Mouse (Mus musculus): ENCODE measurements around the gene Trpc2. TPM values are rescaled to one million over a fixed set of nuclear protein-coding genes. Genes with fewer than 3 reads are reported as not detected.

The Trpc2 gene
- polyA plus RNA-seq, 1 experiment: 3.4 TPM

DNA sequence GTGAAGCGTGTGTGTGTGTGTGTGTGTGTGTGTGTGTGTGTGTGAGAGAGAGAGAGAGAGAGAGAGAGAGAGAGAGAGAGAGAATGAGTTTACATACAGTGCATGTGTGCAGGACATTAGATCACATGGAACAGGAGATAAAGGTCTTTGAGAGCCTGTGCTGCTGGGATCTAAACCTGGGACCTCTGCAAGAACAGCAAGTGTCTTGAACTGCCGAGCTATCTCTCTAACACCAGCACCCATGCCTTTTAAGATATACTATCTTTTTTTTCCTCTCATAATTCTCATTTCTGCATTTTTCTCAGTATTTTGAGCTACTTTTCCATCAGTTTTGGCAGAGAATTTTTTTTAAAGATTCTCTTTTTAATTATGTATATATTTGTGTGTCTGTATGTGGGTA is 20.6 kb downstream of the Trpc2 start:
- TF ChIP-seq POLR2A (IDR thresholded peaks at IDR 0.05; ENCODE audit: borderline replicate concordance, extremely low read depth, insufficient read depth, insufficient read length, poor library complexity, severe bottlenecking): no peak
- no peak for TF ChIP-seq CTCF (IDR thresholded peaks at IDR 0.05; ENCODE audit: borderline replicate concordance, extremely low read depth, insufficient read depth, insufficient read length)
- no peak for DNase-seq (ENCODE audit: low read depth)

DNA sequence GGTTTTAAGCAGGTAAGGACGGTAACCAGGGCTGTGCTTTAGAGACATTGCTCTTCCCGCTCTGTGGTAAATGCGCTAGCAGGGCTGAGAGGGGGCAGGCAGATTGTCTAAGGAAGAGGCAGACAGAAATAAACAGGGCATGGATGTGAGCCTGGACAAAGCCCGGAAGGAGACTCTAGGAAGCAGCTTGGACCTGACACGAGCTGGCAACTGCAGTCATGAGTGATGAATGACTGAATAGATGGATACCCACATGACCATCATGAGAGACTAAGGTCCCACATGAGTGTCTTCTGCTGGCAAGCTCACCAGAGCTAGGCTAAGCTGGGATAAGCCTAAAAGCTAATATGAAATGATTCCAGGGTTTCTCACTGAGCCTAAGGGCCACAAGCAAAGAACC is 21.2 kb downstream of the Trpc2 start:
- DNase-seq (ENCODE audit: low read depth): no peak
- TF ChIP-seq CTCF (IDR thresholded peaks at IDR 0.05; ENCODE audit: borderline replicate concordance, extremely low read depth, insufficient read depth, insufficient read length) (no peak), POLR2A (IDR thresholded peaks at IDR 0.05; ENCODE audit: borderline replicate concordance, extremely low read depth, insufficient read depth, insufficient read length, poor library complexity, severe bottlenecking) (no peak)

- peak; percentile 27 for DNase-seq (ENCODE audit: low read depth)
- TF ChIP-seq POLR2A (IDR thresholded peaks at IDR 0.05; ENCODE audit: borderline replicate concordance, extremely low read depth, insufficient read depth, insufficient read length, poor library complexity, severe bottlenecking): no peak
- no peak for TF ChIP-seq CTCF (IDR thresholded peaks at IDR 0.05; ENCODE audit: borderline replicate concordance, extremely low read depth, insufficient read depth, insufficient read length)
Observed at GRCm38 (mm10) chr7:102106700-102107141, 23.8 kb downstream of the Trpc2 start.

- no peak for DNase-seq (ENCODE audit: low read depth)
- TF ChIP-seq CTCF (IDR thresholded peaks at IDR 0.05; ENCODE audit: borderline replicate concordance, extremely low read depth, insufficient read depth, insufficient read length) (no peak), POLR2A (IDR thresholded peaks at IDR 0.05; ENCODE audit: borderline replicate concordance, extremely low read depth, insufficient read depth, insufficient read length, poor library complexity, severe bottlenecking) (no peak)
Observed at GRCm38 (mm10) chr7:102108206-102108605, 25.3 kb downstream of the Trpc2 start.

DNA sequence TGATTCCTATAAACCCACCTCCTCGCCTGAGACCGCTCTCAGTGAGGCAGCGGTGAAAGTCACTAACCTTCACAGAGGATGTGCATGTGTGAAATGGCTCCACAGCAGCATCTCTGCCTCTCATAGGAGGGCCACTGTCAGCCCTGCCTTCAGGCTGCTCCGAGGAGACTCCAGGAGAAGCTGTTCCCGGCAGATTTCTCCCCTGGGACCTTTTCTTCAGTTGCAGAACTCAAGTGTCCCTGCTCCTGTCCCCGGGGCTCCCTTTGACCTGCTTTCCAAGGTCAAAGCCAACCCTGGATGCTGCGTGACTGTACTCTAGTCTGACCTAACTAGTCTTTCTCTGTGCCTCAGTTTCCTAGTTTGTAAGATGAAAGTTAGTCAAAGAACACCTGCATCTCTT is 26.3 kb downstream of the Trpc2 start, which contains the start of gene Art5:
Art5 (minus strand) TSS at position 319 of the 400 bp plus-strand sequence.
- DNase-seq (ENCODE audit: low read depth): no peak
- no peak for TF ChIP-seq CTCF (IDR thresholded peaks at IDR 0.05; ENCODE audit: borderline replicate concordance, extremely low read depth, insufficient read depth, insufficient read length)
- no peak for TF ChIP-seq POLR2A (IDR thresholded peaks at IDR 0.05; ENCODE audit: borderline replicate concordance, extremely low read depth, insufficient read depth, insufficient read length, poor library complexity, severe bottlenecking)

- TF ChIP-seq POLR2A (IDR thresholded peaks at IDR 0.05; ENCODE audit: borderline replicate concordance, extremely low read depth, insufficient read depth, insufficient read length, poor library complexity, severe bottlenecking) (no peak), CTCF (IDR thresholded peaks at IDR 0.05; ENCODE audit: borderline replicate concordance, extremely low read depth, insufficient read depth, insufficient read length) (no peak)
- DNase-seq (ENCODE audit: low read depth): no peak
Observed at GRCm38 (mm10) chr7:102109746-102110145, 26.8 kb downstream of the Trpc2 start.

DNA sequence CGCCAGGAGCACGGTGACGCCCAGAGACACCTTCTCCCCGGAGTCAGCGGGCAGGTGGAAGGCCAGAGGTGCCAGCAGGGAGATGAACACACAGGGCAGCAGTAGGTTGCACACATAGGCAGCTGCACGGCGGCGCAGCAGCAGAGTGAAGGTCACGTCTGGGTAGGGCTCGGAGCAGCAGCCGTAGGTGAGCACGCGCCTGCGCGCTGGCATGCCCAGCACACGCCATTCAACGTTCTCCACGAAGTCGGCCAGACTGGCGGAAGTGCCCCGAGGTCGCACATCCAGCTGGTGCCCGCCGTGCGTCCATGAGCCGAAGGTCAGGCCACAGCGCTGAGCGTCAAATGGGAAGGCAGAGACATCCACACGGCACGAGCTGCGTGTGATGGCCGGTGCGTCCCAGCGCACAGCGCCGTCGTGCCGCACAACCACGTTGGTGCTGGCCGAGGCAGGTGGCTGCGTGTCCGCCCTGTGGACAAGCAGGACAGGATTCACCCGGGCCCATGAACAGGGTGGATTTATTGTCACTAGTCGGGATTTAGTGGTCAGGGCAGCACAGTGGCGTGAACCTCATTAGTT is 30.3 kb downstream of the Trpc2 start:
- TF ChIP-seq POLR2A (IDR thresholded peaks at IDR 0.05; ENCODE audit: borderline replicate concordance, extremely low read depth, insufficient read depth, insufficient read length, poor library complexity, severe bottlenecking): no peak
- TF ChIP-seq CTCF (IDR thresholded peaks at IDR 0.05; ENCODE audit: borderline replicate concordance, extremely low read depth, insufficient read depth, insufficient read length): no peak
- no peak for DNase-seq (ENCODE audit: low read depth)

- TF ChIP-seq POLR2A (IDR thresholded peaks at IDR 0.05; ENCODE audit: borderline replicate concordance, extremely low read depth, insufficient read depth, insufficient read length, poor library complexity, severe bottlenecking) (no peak), CTCF (IDR thresholded peaks at IDR 0.05; ENCODE audit: borderline replicate concordance, extremely low read depth, insufficient read depth, insufficient read length) (no peak)
- no peak for DNase-seq (ENCODE audit: low read depth)
Observed at GRCm38 (mm10) chr7:102116579-102117331, 33.8 kb downstream of the Trpc2 start, which contains the start of gene Chrna10. TSS of gene Chrna10 (minus strand) at chr7:102116828.

DNA sequence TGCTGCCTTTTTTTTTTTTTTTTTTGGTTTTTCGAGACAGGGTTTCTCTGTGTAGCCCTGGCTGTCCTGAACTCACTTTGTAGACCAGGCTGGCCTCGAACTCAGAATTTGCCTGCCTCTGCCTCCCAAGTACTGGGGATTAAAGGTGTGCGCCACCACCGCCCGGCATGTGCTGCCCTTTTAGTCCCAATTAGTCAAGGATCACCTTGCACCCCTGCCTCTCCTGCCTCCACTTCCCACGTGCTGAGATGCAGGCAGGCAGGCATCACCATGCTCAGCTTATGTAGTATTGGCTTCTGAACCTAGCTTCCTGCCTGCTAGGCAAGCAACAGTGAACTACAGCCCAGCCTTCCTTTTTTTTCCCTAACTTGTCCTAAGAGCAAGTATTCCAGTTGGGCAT is 34.5 kb downstream of the Trpc2 start:
- TF ChIP-seq CTCF (IDR thresholded peaks at IDR 0.05; ENCODE audit: borderline replicate concordance, extremely low read depth, insufficient read depth, insufficient read length) (no peak), POLR2A (IDR thresholded peaks at IDR 0.05; ENCODE audit: borderline replicate concordance, extremely low read depth, insufficient read depth, insufficient read length, poor library complexity, severe bottlenecking) (no peak)
- DNase-seq (ENCODE audit: low read depth): no peak

DNA sequence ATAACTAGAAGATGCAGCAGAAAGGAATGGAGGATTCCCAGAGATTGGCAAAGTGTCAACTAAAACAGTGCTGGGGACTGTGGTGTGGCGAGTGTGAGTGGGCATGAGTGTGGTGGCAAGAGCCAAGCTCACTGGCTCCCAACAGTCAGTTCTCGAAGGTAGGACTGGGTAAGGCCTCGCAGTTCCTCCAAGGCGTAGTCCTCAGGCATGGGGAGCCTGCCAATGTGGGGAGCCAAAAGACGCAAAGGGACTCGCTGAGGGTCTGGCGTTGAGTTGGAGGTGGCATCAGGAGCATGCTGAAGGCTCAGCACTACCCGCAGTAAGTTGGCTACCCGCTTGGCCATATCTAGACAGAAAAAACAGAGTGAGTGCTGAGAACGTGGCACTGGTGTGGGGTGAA is 37.4 kb downstream of the Trpc2 start:
- TF ChIP-seq POLR2A (IDR thresholded peaks at IDR 0.05; ENCODE audit: borderline replicate concordance, extremely low read depth, insufficient read depth, insufficient read length, poor library complexity, severe bottlenecking): no peak
- TF ChIP-seq CTCF (IDR thresholded peaks at IDR 0.05; ENCODE audit: borderline replicate concordance, extremely low read depth, insufficient read depth, insufficient read length): no peak
- DNase-seq (ENCODE audit: low read depth): no peak

DNA sequence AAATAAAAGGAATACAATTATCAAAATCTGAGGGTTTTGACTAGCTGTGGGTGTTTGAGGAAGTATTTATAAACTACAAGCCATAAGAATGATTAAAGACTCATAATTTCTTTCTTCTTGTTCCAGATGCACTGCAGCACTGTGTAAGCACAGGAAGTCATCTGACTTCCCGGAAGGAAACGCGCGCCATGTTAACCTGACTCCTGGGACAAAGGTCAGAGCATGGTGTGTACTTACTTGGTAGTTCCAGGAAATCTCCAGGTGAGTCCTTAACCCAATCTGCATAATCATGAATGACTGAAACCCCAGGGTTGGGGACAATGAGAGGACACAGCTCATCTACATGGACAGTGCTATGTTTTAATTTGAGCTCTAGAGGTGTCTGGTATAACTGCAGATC is 49.5 kb downstream of the Trpc2 start:
- TF ChIP-seq CTCF (IDR thresholded peaks at IDR 0.05; ENCODE audit: borderline replicate concordance, extremely low read depth, insufficient read depth, insufficient read length): no peak
- TF ChIP-seq POLR2A (IDR thresholded peaks at IDR 0.05; ENCODE audit: borderline replicate concordance, extremely low read depth, insufficient read depth, insufficient read length, poor library complexity, severe bottlenecking): no peak
- no peak for DNase-seq (ENCODE audit: low read depth)

DNA sequence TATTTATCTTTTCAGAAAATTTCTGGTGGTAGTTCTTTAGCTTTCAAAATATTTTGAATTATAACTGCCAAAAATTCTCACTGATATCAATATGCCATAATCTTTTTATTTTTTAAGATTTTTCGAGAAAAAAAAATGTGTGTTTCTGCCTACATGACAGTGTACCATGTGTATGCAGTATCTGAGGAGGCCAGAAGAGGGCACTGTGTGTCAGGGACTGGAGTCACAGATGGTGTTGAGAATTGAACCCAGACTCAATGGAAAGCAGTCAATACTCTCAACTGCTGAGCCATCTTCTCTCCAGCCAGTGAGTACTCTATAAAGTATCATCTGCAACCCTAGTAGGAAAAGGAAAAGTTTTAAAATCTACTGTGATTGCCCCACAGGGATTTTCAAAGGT is 54.5 kb downstream of the Trpc2 start:
- TF ChIP-seq CTCF (IDR thresholded peaks at IDR 0.05; ENCODE audit: borderline replicate concordance, extremely low read depth, insufficient read depth, insufficient read length) (peak; percentile 59; the same call in 1 of the 2 replicates), POLR2A (IDR thresholded peaks at IDR 0.05; ENCODE audit: borderline replicate concordance, extremely low read depth, insufficient read depth, insufficient read length, poor library complexity, severe bottlenecking) (no peak)
- peak; percentile 38 for DNase-seq (ENCODE audit: low read depth)
